ENCODE assay signal across 15 mouse cellular contexts in the genomic region with DNA sequence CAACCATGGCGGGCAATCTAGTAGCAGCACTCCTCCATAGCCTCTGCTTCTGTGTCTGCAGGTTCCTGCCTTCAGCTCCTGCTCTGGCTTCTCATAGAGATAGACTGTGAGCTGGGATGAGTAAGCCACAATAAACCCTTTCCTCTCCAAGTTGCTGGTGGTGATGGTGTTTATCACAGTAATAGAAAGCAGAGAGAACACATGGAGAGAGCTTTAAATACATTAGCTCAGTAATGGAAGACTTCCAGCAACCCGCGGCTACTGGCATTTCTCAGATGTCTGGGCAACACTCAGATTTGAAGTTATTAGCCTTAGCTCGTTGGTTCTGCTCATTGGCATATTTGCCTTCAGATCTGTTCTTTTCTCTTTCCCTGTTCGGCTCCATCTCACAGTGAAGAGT. TPM values are rescaled to one million over a fixed set of nuclear protein-coding genes. Genes with fewer than 3 reads are reported as not detected.
DNase-seq lines count a peak whose midpoint lies in the region; ATAC-seq and TF ChIP-seq lines count a peak whose summit lies in the region.
"Had no signal": no experiment of that assay in that cellular context is flagged by ENCODE, and none has a peak within 500 bp of the region (broad histone marks: within the 10 kb centered on the region; RNA-seq: fewer than 3 reads in every experiment).

No protein-coding gene starts in this region.

- no peak for TF ChIP-seq POLR2A in brain, embryonic 14.5 days (IDR thresholded peaks at IDR 0.05; ENCODE audit: borderline replicate concordance, extremely low read depth, insufficient read depth, insufficient read length, poor library complexity, severe bottlenecking)

- no peak for ATAC-seq in erythroid progenitor cell, adult 5-6 weeks (replicated peaks; ENCODE audit: low FRiP score, poor library complexity, severe bottlenecking)

- intact Hi-C loops in gastrocnemius, adult 2 months (cut with DNase I): no loop called here
- intact Hi-C loops in gastrocnemius, postnatal 36 days (cut with DNase I): no loop called here

- DNase-seq in gastrocnemius, adult 2 months: peak; percentile 38
- no peak for DNase-seq in gastrocnemius, postnatal 36 days
- DNase-seq in 3T3-L1 (ENCODE audit: low read depth, low spot score): peak; percentile 22
- DNase-seq in brain, embryonic 14.5 days (ENCODE audit: low read depth): peak; percentile 48
- peak; percentile 24 for DNase-seq in layer of hippocampus, adult 9-11 months
- DNase-seq in ovary, postnatal 14 days (ENCODE audit: low spot score): no peak
- DNase-seq in retina, embryonic 14.5 days (ENCODE audit: low spot score): no peak
- DNase-seq: adrenal gland, postnatal 25 days; lung, embryonic 14.5 days; thymus, postnatal 14 days had no signal

- TF ChIP-seq CTCF in gastrocnemius, adult 2 months (IDR thresholded peaks at IDR 0.05): no peak
- TF ChIP-seq CTCF in brain, embryonic 14.5 days (IDR thresholded peaks at IDR 0.05; ENCODE audit: borderline replicate concordance, extremely low read depth, insufficient read depth, insufficient read length): no peak

- H3K4me3 ChIP-seq in gastrocnemius, adult 2 months: no peak overlapping the region
- H3K4me3 ChIP-seq: heart, embryonic 15.5 days had no signal

- no peak overlapping the region; the same call in 1 of the 2 replicates for H3K27ac ChIP-seq in gastrocnemius, adult 2 months
- H3K27ac ChIP-seq: heart, embryonic 15.5 days had no signal

RNA-seq across cellular contexts. Expression of a gene that starts 27.6 kb away (rescaled TPM):
- total RNA-seq in gastrocnemius, adult 2 months (2021): 10 to 100 TPM; 32.2 to 39.3 TPM
- 10 to 100 TPM; 29.3 to 30.8 TPM for total RNA-seq in gastrocnemius, postnatal 36 days (2021)
- polyA plus RNA-seq in brain, embryonic 14.5 days (2012; rRNA removed): 63.1 and 69.2 TPM in 2 replicates
- 45.3 and 46.9 TPM in 2 replicates for total RNA-seq in erythroid progenitor cell, adult 5-6 weeks (2015; ENCODE audit: low replicate concordance)
- total RNA-seq in erythroid progenitor cell, adult 5-6 weeks (2017; ENCODE audit: low replicate concordance): 33.6 and 38.2 TPM in 2 replicates

RNA-seq across cellular contexts. Expression of a gene that starts 30.5 kb away (rescaled TPM):
- not detected for total RNA-seq in gastrocnemius, adult 2 months (2021)
- not detected for total RNA-seq in gastrocnemius, postnatal 36 days (2021)
- not detected in 2 replicates for polyA plus RNA-seq in brain, embryonic 14.5 days (2012; rRNA removed)
- total RNA-seq in erythroid progenitor cell, adult 5-6 weeks (2015; ENCODE audit: low replicate concordance): not detected in 2 replicates
- not detected in 2 replicates for total RNA-seq in erythroid progenitor cell, adult 5-6 weeks (2017; ENCODE audit: low replicate concordance)
- total RNA-seq: adrenal gland, postnatal 25 days; common myeloid progenitor, adult 5-6 weeks; megakaryocyte, adult 5-6 weeks had no signal
- polyA plus RNA-seq: heart, embryonic 15.5 days; limb, embryonic 14.5 days; lung, embryonic 14.5 days had no signal

Comparison
In these comparisons a context has a peak if more than half of its experiments do, and no peak if none do; other contexts are left out.
1. DNase-seq: peak in gastrocnemius, adult 2 months (single experiment), 3T3-L1 (single experiment), brain, embryonic 14.5 days (single experiment) and layer of hippocampus, adult 9-11 months (single experiment); none in gastrocnemius, postnatal 36 days (0 of 2), ovary, postnatal 14 days (single experiment) and retina, embryonic 14.5 days (single experiment).